Mouse (Mus musculus): Measurements from ENCODE around the gene Mroh2b. TPM values are rescaled to one million over a fixed set of nuclear protein-coding genes. Genes with fewer than 3 reads are reported as not detected.

Gene Mroh2b
- total RNA-seq (2021) = not detected
- long read RNA-seq, experiment 1 = 0 reads
- long read RNA-seq, experiment 2 = 0 reads

- no peak for DNase-seq
These were observed at the start of gene Mroh2b for GRCm38 (mm10) chr15:4898437-4898836. TSS of gene Mroh2b (plus strand) at chr15:4898737.

DNA sequence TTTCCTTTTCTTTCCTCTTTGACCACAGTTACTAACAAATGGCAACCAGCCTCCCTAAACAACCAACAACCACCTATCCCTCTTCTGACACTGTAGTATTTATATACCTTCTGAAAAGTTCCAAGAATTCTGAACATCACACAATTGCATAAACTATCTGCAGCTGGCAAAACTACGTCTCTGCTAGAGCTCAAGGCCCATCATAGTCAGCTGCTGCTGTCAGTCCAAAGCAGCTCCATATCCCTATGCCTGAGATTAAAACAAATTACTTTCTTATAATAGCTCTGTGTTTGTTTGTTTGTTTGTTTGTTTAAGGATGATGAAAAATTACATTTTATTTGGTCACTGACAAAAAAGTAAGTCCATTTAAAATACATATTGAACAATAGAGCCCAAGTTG is 48.5 kb upstream of the Mroh2b start:
- DNase-seq = no peak

DNA sequence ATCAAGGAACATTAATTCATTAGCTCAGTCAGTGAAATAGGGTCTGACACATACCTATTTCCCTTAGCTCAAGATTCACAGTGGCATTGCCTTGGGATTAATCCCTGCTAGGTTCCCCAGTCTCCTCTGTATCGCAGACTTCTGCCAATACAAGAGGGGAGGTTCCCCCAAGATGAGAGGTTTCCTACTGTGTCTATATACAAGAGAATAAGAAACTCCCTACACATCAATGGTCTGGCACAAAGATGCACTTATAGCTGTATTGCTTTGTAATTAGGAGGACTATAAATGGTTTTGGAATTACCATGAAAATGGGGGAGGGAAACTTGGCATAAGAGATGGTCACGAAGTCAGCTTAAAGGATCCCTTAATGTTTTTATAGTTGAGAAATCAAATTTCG is 3.6 kb upstream of the Mroh2b start:
- DNase-seq = no peak

- DNase-seq = no peak
These were observed 36.2 kb downstream of the Mroh2b start for GRCm38 (mm10) chr15:4934731-4935130.

GRCm38 (mm10) chr15:4973355-4973754 is 74.8 kb downstream of the Mroh2b start:
- peak; percentile 24 to 65 for DNase-seq

DNA sequence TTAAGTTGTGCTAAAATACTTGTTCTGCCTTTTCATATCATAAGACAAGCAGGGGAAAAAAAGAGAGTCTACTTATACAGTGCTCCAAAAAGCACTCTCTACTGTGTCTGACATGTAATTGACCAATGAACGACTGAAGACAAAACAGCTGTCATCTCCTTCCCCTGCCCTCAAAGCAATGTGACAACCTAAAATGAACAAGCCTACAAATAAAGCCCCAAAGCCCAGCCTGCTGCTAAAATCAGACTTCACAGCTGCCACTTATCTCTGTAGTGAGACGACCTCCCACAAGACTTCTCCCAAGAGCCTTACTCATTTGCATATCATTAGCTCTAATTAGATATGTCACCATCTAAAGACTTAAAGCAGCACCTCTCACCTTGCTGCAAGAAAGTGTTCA is 104.4 kb downstream of the Mroh2b start:
- no peak for DNase-seq

DNA sequence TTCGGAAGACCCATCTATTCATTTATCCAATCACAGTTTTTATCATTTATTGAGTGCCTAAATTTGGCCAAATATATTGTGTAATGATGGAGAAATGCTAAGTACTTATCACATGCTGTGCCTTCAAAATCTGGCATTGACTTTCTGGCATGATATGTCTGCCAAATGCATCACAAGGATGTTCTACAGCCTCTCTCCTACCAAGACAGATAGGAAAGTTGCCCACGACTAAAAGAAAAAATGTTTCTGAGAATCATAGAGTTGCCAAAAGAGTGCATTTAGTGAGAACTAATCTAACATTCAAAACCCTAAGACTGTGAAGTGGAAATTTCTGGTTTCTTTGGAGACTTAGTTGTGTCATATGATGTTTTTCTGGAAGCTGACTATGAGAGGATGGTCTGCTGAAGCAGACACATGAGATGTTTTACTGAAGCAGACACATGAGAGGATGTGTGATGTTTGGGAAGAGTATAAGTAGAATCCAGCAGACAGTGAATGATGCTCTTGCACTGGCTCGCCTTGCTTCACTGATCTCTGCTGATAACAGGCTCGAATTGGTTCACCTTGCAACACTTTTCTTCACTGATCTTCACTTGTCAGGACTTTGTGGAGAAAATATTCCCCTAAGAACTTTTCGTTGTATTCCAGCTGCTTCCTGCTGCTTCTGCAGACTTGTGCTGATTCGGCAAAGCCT is 105.1 kb downstream of the Mroh2b start:
- peak; percentile 28 to 45 for DNase-seq

GRCm38 (mm10) chr15:5009644-5010107 is 111.1 kb downstream of the Mroh2b start:
- peak in 1 of 2 experiments; percentile 7 for DNase-seq

Other genes starting within 250 kb of the Mroh2b start
- under 1 TPM; 0.50 to 0.93 TPM for gene C6, start 171.6 kb upstream of the Mroh2b start, total RNA-seq (2021)
- gene C7, start 165.0 kb downstream of the Mroh2b start, total RNA-seq (2021) = 1 to 10 TPM; 2.3 to 7.9 TPM
- 1 to 10 TPM; 6.9 to 10.0 TPM for gene Card6, start 209.8 kb downstream of the Mroh2b start, total RNA-seq (2021)
- gene Rpl37, start 217.9 kb downstream of the Mroh2b start, total RNA-seq (2021) = 100 to 1,000 TPM; 208 to 218 TPM
- 10 to 100 TPM; 12.5 to 13.9 TPM for gene Prkaa1, start 245.1 kb downstream of the Mroh2b start, total RNA-seq (2021)

Data from heart, adult 18-20 months (tissue).